Mouse (Mus musculus): ENCODE measurements around the gene Wdtc1. TPM values are rescaled to one million over a fixed set of nuclear protein-coding genes. Genes with fewer than 3 reads are reported as not detected.
A peak's percentile ranks its signal among the peaks of the same experiment; 100 is the strongest.

Wdtc1 gene
- polyA plus RNA-seq, 1 experiment from 2014 or later: 25.5 TPM

DNA sequence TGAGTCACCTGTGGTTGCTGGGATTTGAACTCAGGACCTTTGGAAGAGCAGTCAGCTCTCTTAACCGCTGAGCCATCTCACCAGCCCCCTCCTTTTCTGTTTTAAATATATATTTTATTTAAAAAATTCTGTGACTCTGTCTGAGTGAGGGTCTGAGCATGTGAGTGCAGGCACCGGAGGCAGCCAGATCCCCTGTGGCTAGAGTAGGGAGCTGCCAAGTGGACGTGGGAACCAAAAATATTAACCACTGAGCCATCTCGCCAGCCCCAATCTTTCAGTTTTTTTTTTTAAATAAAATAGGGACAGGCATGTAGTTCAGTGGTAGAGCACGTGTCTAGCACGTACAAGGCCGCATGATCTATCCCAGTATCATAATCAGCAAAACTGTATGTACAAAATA lies 48.5 kb downstream of the Wdtc1 start:
- H3K36me3 ChIP-seq: peaks cover 44% of the 10 kb centered on the region
- 0 out of 2 replicates have a peak, but pooled peaks cover 5% of the 10 kb centered on the region for H3K4me1 ChIP-seq
- no peak for ATAC-seq (ENCODE audit: low FRiP score)
- H3K9me3 ChIP-seq (replicated peaks): no peaks in the 10 kb centered on the region
- H3K27ac ChIP-seq: no peak overlapping the region
- no peaks in the 10 kb centered on the region for H3K27me3 ChIP-seq
- 93% methylated on average over 7 of the region's 7 CpGs for WGBS
- H3K9ac ChIP-seq: no peak overlapping the region
- H3K4me3 ChIP-seq: no peak overlapping the region
- no peak overlapping the region for H3K4me2 ChIP-seq (replicated peaks)

DNA sequence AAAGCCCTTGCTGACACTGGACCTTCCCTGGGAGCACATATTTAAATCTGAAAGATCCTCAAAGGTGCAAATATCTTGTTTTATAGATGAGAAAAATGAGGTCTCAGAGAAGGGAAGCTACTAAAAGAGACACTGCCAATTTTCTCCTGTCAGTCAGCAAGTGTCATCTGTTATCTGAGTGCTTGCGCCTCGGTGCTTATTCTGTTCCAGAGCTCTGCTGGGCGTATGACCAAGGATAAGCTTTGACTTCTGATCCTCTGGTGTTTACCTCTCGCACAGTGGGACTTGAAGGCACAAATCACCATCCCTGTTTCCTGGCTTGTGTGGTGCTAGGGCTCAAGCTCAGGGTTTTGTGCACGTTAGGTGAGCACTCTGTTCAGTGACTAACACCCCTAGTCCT lies 50.6 kb downstream of the Wdtc1 start:
- H3K36me3 ChIP-seq: peaks cover 39% of the 10 kb centered on the region
- H3K4me3 ChIP-seq: no peak overlapping the region
- 85% methylated on average over 5 of the region's 5 CpGs for WGBS
- H3K4me1 ChIP-seq: peaks cover 26% of the 10 kb centered on the region
- ATAC-seq (ENCODE audit: low FRiP score): no peak
- H3K9me3 ChIP-seq (replicated peaks): no peaks in the 10 kb centered on the region
- H3K27me3 ChIP-seq: no peaks in the 10 kb centered on the region
- no peak overlapping the region for H3K9ac ChIP-seq
- no peak overlapping the region for H3K27ac ChIP-seq
- H3K4me2 ChIP-seq (replicated peaks): no peak overlapping the region

DNA sequence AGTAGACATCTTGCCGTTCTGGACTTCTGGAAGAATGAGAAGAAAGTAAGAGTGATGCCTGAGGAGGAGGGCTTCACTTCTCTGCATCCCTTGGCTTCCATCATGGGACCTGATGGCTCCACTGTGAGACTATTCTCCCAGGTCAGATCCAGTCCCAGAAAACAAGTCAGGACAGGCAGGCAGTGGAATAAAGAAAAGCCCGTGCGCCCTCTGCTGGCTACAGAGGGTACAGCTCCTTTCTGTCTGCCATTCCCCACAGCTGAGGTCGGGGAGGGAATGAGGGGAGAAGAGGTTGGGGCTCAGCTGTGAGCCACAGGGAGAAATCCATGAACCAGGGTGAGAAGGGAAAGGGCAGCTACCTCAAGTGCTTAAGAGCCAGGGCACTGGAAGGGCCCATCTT lies 51.5 kb downstream of the Wdtc1 start:
- Histone ChIP-seq H3K27me3 (no peaks in the 10 kb centered on the region), H3K4me2 (replicated peaks) (no peak overlapping the region), H3K27ac (no peak overlapping the region), H3K4me3 (no peak overlapping the region), H3K9me3 (replicated peaks) (no peaks in the 10 kb centered on the region), H3K36me3 (peaks cover 43% of the 10 kb centered on the region), H3K9ac (no peak overlapping the region), H3K4me1 (peaks cover 33% of the 10 kb centered on the region)
- 26% methylated on average over 4 of the region's 4 CpGs for WGBS
- ATAC-seq (ENCODE audit: low FRiP score): no peak

DNA sequence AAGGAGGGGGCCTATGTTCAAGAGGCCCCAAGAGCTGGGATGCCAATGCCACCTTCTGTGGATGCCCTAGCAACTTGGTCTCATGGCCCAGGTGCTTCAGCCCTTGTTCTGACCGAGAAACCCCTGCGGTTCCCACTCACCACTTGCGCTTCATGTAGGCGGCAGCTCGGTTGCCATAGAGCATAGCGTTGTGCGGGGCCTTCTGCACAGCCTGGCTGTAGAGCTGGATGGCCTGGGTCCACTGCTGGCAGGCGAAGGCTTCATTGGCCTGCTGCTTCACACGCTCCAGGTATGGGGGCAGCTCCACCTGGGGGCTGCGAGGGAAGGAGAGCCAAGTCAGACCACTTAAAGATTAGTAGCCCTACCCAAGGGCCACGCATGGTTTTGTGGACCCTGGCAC lies 52.9 kb downstream of the Wdtc1 start:
- WGBS: 92% methylated on average over 11 of the region's 11 CpGs
- Histone ChIP-seq H3K36me3 (peaks cover 49% of the 10 kb centered on the region), H3K27ac (no peak overlapping the region)

DNA sequence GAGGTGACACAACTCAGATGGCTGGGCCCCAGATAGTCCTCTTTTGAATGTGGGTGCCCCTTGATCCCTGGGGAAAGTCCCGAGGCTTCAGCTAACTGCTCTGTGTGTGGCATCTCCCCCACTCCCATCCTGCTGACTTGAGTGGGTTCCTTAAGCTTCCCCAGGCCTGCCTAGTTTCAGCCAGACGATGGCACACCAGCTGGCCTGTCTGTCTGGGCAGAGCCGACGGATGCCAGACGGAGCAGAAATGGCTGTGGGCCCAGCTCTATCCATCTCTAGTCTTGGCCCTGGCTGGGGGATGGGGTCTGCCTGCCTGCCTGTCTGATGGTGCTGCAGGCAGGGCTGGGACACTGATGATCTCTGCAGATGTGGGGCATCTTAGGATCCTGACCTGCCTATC lies 53.6 kb downstream of the Wdtc1 start:
- no peaks in the 10 kb centered on the region for H3K9me3 ChIP-seq (replicated peaks)
- H3K9ac ChIP-seq: peak overlapping the region; percentile 33; the same call in 1 of the 2 replicates
- peaks cover 33% of the 10 kb centered on the region for H3K4me1 ChIP-seq
- H3K27ac ChIP-seq: peak overlapping the region; percentile 72
- peaks cover 54% of the 10 kb centered on the region for H3K36me3 ChIP-seq
- no peaks in the 10 kb centered on the region for H3K27me3 ChIP-seq
- no peak overlapping the region for H3K4me2 ChIP-seq (replicated peaks)
- H3K4me3 ChIP-seq: no peak overlapping the region
- WGBS: 58% methylated on average over 5 of the region's 5 CpGs
- no peak for ATAC-seq (ENCODE audit: low FRiP score)

More for the DNA sequence above, 52.9 kb downstream of the Wdtc1 start:
- H3K9me3 ChIP-seq (replicated peaks): no peaks in the 10 kb centered on the region
- no peak for ATAC-seq (ENCODE audit: low FRiP score)
- peaks cover 33% of the 10 kb centered on the region for H3K4me1 ChIP-seq
- H3K27me3 ChIP-seq: no peaks in the 10 kb centered on the region
- H3K9ac ChIP-seq: no peak overlapping the region
- H3K4me3 ChIP-seq: no peak overlapping the region
- H3K4me2 ChIP-seq (replicated peaks): no peak overlapping the region

DNA sequence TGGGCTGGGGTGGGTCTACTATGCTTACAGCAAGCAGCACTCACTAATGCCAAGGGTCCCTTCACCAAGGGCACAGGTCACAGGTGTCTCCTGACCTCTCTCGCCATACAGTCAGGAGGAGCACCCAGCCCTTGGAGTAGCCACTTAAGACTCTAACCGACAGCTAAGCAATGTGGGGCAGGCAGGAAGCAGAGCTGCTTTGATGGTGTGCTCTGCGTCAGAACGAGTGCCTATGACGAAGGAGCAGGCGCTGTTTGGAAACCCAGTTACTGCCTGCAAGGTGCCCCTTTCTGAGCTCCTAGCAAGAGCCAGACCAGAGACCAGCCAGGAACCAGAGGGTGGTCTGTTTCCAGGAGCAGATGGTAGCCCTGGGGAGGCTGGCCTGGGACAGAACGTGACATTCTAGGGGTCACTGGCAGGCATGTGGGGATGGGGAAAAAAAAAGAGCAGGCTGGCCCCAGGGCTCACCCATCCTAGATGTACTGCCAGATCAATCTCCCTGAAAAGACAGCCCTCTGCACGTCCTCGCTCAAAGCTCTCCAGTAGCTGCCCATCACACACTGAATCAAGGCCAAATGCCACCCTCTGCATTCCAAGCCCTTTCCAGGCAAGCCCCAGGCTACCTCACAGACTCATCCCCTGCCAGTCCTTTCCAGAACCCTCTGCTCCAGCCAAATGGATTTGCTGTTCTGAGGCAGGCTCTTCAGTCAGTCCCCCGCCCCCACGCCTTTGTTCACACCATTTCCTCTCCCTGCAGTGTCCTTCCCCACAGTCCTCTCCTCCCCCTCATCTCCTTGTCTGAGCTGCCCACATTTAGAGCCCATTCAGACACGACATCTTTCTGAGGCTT lies 54.5 kb downstream of the Wdtc1 start:
- peak overlapping the region; percentile 72 for H3K27ac ChIP-seq
- peak overlapping the region; percentile 32; the same call in 1 of the 2 replicates for H3K9ac ChIP-seq
- WGBS: 28% methylated on average over 12 of the region's 12 CpGs
- H3K4me2 ChIP-seq (replicated peaks): no peak overlapping the region
- ATAC-seq (ENCODE audit: low FRiP score): no peak
- no peak overlapping the region for H3K4me3 ChIP-seq
- H3K4me1 ChIP-seq: peaks cover 38% of the 10 kb centered on the region
- no peaks in the 10 kb centered on the region for H3K9me3 ChIP-seq (replicated peaks)
- peaks cover 51% of the 10 kb centered on the region for H3K36me3 ChIP-seq
- no peaks in the 10 kb centered on the region; the same call in 1 of the 2 replicates for H3K27me3 ChIP-seq

DNA sequence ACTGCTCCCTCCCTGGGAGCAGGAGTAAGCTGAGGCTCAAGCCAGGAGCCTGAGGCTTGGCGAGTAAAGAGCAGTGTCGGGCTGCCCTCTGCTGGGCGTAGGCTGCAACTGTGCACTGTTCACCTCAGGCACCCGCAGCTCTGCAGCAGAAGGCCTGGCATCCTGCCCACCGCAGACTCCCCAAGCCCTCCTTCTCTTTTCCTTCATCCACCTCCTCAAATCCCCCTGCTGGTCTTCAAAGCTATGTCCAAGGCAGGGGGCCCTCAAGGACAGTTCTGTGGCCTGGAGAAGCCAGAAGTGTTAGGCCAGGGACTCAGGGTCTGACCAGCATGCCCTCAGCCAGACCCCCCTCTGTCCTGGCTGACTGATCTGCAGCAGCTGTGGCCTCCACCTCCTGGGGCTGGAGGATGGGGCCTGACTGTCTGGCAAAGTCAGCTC lies 55.5 kb downstream of the Wdtc1 start:
- Histone ChIP-seq H3K27ac (peak overlapping the region; percentile 72; the same call in 1 of the 2 replicates), H3K4me2 (replicated peaks) (no peak overlapping the region; the same call in 1 of the 2 replicates), H3K36me3 (peaks cover 43% of the 10 kb centered on the region), H3K9me3 (replicated peaks) (no peaks in the 10 kb centered on the region), H3K9ac (0 out of 2 replicates have a peak overlapping the region, but pooled peaks have one; percentile 25), H3K4me1 (peaks cover 48% of the 10 kb centered on the region), H3K4me3 (no peak overlapping the region), H3K27me3 (no peaks in the 10 kb centered on the region; the same call in 1 of the 2 replicates)
- ATAC-seq (ENCODE audit: low FRiP score): peak; percentile 74
- 2% methylated on average over 5 of the region's 5 CpGs for WGBS

DNA sequence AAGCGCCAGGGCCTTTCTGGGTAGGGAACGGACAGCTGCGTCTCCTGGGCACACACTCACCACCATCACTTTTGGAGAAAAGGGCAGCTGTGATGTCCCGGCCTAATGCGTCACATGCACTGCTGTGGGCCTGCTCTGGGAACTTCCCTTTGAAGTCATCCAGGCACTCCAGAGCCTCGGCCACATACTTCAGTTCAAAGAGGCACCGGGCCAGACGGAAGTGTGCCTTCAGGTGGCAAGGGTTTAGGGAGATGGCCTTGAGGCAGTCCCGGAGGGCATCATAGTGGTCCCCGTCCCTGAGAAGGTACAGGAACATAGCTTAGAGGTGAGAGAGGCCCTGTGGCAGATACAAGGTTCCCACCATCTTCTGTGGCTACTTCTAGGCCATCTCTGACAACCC lies 55.9 kb downstream of the Wdtc1 start:
- Histone ChIP-seq H3K36me3 (peaks cover 41% of the 10 kb centered on the region), H3K9me3 (replicated peaks) (no peaks in the 10 kb centered on the region), H3K4me2 (replicated peaks) (no peak overlapping the region), H3K27me3 (no peaks in the 10 kb centered on the region; the same call in 1 of the 2 replicates), H3K4me3 (no peak overlapping the region), H3K27ac (no peak overlapping the region), H3K4me1 (peaks cover 52% of the 10 kb centered on the region), H3K9ac (no peak overlapping the region)
- ATAC-seq (ENCODE audit: low FRiP score): 0 out of 2 replicates have a peak, but pooled peaks have one; percentile 3
- WGBS: 60% methylated on average over 10 of the region's 10 CpGs

DNA sequence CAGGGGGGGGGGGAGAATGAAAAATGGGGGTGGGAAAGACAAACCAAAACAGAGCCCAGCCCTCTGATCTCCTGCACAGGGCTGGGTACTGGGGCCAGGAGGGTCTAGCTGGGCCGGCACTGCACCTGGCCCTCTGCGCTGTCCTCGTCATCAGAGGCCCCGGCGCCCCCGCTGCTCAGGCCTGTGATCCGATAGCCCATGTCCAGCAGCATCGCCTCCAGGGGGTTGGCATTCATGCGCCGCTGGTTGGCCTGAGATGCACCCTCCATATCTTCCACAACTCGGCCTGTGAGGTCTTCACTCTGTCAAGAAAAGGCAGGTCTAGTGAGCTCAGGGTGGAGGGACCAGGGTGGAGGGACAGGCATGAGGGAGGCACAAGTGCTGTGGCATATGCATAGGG lies 59.2 kb downstream of the Wdtc1 start:
- Histone ChIP-seq H3K4me3 (no peak overlapping the region), H3K9me3 (replicated peaks) (no peaks in the 10 kb centered on the region), H3K4me2 (replicated peaks) (no peak overlapping the region), H3K9ac (0 out of 2 replicates have a peak overlapping the region, but pooled peaks have one; percentile 32), H3K27me3 (no peaks in the 10 kb centered on the region; the same call in 1 of the 2 replicates), H3K36me3 (peaks cover 18% of the 10 kb centered on the region), H3K4me1 (peaks cover 43% of the 10 kb centered on the region), H3K27ac (peak overlapping the region; percentile 35; the same call in 1 of the 2 replicates)
- no peak for ATAC-seq (ENCODE audit: low FRiP score)
- WGBS: 24% methylated on average over 11 of the region's 11 CpGs

DNA sequence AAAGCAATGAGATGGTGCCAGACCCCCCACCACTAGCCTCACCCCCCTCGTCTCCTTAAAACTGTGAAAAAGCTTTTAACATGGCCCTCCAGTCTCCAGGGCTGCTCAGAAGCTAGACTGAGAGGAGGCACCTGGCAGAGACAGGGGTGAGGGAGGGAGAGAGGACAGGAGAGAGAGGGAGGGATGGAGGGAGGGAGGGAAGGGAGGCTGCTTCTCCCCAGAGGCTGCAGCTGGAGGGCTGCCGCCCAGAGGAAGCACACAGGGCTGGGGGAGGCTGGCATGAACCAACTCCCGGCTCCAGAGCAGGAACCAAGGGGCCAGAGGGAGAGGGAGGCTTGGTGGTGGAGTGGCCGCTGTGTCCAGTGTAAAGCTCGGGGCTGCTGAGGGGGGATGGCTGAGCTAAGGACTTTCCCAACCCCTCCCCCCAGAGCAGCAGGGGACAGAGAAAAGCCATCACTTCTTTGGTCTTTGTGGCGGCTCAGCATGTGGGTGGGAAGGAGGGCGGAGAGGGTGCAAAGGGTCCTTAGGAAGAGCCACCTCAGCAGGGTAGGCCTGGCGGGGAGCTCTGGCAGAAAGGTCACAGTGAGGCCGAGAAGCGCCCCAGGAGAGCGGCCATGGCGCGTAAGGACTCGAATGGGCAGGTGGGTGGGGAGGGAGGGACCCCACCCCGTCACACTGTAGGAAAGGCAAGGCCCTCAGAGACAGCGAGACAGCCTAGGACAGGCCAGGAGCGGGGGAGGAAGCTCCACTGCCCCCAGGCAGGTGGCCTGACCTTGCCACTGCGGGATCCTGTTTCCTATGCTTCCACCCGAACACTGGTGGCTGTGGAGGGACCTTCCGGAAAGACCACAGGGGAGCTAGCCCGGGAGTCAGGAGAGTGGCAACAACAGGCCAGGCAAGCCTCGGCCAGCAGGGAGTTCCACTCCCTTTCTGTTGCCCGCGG lies 60.1 kb downstream of the Wdtc1 start:
- Histone ChIP-seq H3K4me1 (peaks cover 34% of the 10 kb centered on the region), H3K27me3 (no peaks in the 10 kb centered on the region; the same call in 1 of the 2 replicates), H3K4me2 (replicated peaks) (peak overlapping the region; percentile 6; the same call in 1 of the 2 replicates), H3K27ac (peak overlapping the region; percentile 35; the same call in 1 of the 2 replicates), H3K4me3 (no peak overlapping the region), H3K9ac (peak overlapping the region; percentile 32), H3K36me3 (peaks cover 18% of the 10 kb centered on the region), H3K9me3 (replicated peaks) (no peaks in the 10 kb centered on the region)
- WGBS: 7% methylated on average over 24 of the region's 24 CpGs
- peak; percentile 32 for ATAC-seq (ENCODE audit: low FRiP score)

DNA sequence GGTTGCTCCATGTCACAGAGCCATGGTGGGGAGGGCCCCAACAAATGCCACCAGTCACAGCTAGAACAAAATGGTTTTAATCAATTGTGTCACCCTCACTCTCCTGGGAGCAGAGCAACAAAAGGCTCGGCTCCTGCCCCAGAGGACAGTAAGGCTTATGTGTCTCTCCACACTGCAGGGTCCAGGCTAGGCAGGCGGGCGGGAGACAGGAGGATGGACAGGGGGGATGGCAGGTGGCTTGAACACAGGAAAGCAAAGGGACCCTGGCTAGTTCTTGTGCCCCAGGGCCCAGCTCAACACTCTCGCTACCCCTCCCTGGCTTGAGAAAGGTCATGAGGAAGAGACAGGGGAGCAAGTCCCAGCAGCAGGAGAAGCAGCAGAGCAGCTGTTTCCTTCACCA lies 60.9 kb downstream of the Wdtc1 start:
- peak overlapping the region; percentile 23; the same call in 1 of the 2 replicates for H3K9ac ChIP-seq
- H3K4me3 ChIP-seq: no peak overlapping the region
- H3K27ac ChIP-seq: peak overlapping the region; percentile 52; the same call in 1 of the 2 replicates
- peaks cover 27% of the 10 kb centered on the region for H3K4me1 ChIP-seq
- no peak overlapping the region for H3K4me2 ChIP-seq (replicated peaks)
- 43% methylated on average over 4 of the region's 4 CpGs for WGBS
- H3K27me3 ChIP-seq: no peaks in the 10 kb centered on the region; the same call in 1 of the 2 replicates
- H3K9me3 ChIP-seq (replicated peaks): no peaks in the 10 kb centered on the region
- H3K36me3 ChIP-seq: peaks cover 18% of the 10 kb centered on the region
- 0 out of 2 replicates have a peak, but pooled peaks have one; percentile 47 for ATAC-seq (ENCODE audit: low FRiP score)
